Mouse (Mus musculus) midbrain, embryonic 12.5 days (tissue): ENCODE measurements around the gene Ptpro. TPM values are rescaled to one million over a fixed set of nuclear protein-coding genes. Genes with fewer than 3 reads are reported as not detected.

Experiments
- ATAC-seq: fragments of 200-750 bp; cut with Nextera tagmentation; 2 replicates; pipeline ENCODE4 v1.8.0; 2017; ENCODE audit warnings: low read depth, moderate TSS enrichment, moderate library complexity; ENCODE audit not compliant: low FRiP score
- H3K27ac ChIP-seq: fragments of 300-500 bp; sonication (generic); replicated peaks from 2 replicates; pipeline ENCODE4 v1.5.1; 2016; ENCODE audit warnings: mild to moderate bottlenecking
- H3K27me3 ChIP-seq: fragments of 300-500 bp; sonication (generic); 2 replicates; pipeline ENCODE4 v1.6.1; 2016; ENCODE audit warnings: mild to moderate bottlenecking
- H3K36me3 ChIP-seq: fragments of 300-500 bp; sonication (generic); 2 replicates; pipeline ENCODE4 v1.6.1; 2016
- H3K4me1 ChIP-seq: fragments of 300-500 bp; sonication (generic); 2 replicates; pipeline ENCODE4 v1.6.1; 2016
- H3K4me2 ChIP-seq: fragments of 300-500 bp; sonication (generic); replicated peaks from 2 replicates; pipeline ENCODE4 v1.6.1; 2016; ENCODE audit warnings: mild to moderate bottlenecking, moderate library complexity
- H3K4me3 ChIP-seq: fragments of 300-500 bp; sonication (generic); 2 replicates; pipeline ENCODE4 v1.5.1; 2016; ENCODE audit warnings: mild to moderate bottlenecking
- H3K9ac ChIP-seq: fragments of 300-500 bp; sonication (generic); replicated peaks from 2 replicates; pipeline ENCODE4 v1.6.1; 2016; ENCODE audit warnings: mild to moderate bottlenecking, moderate library complexity
- H3K9me3 ChIP-seq: fragments of 300-500 bp; sonication (generic); 2 replicates; pipeline ENCODE4 v1.6.1; 2016; ENCODE audit warnings: mild to moderate bottlenecking
- WGBS: fragments of 180-500 bp; shearing (Covaris S2); methylation state at CpG from one replicate; pipeline ENCODE4 v1.1.7; 2016; 5-methylcytosine and 5-hydroxymethylcytosine counted together
- polyA plus RNA-seq: library from polyadenylated mRNA; unstranded; fragments of >200 nt; fragmentation: Nextera tagmentation; extraction: Ambion mirVana; gene quantifications from 2 replicates; pipeline ENCODE4 v1.2.1, GENCODE M21; 2016

Ptpro gene
- polyA plus RNA-seq, 1 experiment from 2014 or later = 30.7 TPM

DNA sequence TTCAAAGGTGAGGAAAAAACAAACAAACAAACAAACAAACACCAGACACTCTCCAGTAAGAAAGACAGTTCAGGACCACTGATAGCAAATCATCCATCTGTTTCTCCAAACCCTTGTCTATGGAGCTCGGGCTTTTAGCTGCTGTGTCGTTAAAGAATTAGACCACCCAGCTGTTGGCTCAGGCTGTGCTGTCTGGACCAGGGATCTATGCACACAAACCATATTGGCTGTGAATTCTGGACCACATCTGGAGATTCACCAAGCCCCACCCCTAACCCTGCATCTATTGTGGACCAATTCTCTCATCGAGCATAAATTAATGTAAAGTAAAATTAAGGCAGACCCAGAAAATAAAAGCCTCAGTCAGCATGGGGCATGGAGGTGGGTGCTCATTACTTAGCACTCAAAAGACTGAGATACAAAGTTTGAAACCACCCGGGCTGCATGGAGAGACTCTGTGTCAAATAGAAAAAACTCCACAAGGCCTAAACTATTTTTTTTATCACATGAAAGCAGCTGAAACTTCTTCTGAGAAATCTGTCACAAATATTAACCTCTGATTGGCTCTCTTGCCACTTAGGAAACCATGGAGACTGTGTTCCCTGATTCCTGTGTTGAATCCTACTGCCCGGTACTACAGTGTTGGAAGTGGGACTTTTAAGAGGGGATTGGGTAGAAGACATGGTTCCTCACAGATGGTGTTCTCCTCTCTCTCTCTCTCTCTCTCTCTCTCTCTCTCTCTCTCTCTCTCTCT, 91.7 kb downstream of the Ptpro start:
- H3K9me3 ChIP-seq = no peaks in the 10 kb centered on the region
- H3K4me2 ChIP-seq = no peak overlapping the region
- 0 out of 2 replicates have a peak, but pooled peaks cover 2% of the 10 kb centered on the region for H3K4me1 ChIP-seq
- no peaks in the 10 kb centered on the region for H3K36me3 ChIP-seq
- H3K9ac ChIP-seq = no peak overlapping the region
- no peak overlapping the region for H3K27ac ChIP-seq
- no peak overlapping the region for H3K4me3 ChIP-seq
- ATAC-seq = no peak
- H3K27me3 ChIP-seq = no peaks in the 10 kb centered on the region
- 65% methylated on average over 5 of the region's 5 CpGs for whole genome bisulfite sequencing

DNA sequence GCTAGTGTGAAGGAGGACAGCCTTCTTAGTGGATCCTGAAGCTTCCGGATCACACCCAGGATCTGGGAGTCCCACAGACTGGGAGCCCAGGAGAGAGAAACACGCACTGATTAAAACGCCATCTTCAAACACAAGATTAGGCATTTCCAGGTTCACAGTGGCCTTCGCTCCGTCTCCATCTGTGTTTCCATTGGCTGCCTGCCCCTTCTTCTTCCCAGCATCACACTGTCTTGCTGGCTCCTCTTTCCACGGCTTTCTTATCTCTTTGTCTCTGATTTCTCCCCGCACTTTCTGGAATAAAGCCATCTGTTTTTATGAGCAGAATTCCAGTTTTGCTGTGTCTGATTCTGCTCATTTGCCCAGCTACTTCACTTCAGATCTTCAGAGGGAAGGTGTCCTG, 108.0 kb downstream of the Ptpro start:
- no peak for ATAC-seq
- no peaks in the 10 kb centered on the region for H3K4me1 ChIP-seq
- no peaks in the 10 kb centered on the region for H3K36me3 ChIP-seq
- no peak overlapping the region for H3K4me2 ChIP-seq
- H3K27ac ChIP-seq = no peak overlapping the region
- no peak overlapping the region for H3K4me3 ChIP-seq
- no peaks in the 10 kb centered on the region for H3K27me3 ChIP-seq
- no peak overlapping the region for H3K9ac ChIP-seq
- WGBS = 89% methylated on average over 7 of the region's 7 CpGs
- no peaks in the 10 kb centered on the region for H3K9me3 ChIP-seq

GRCm38 (mm10) chr6:137362216-137362615, 110.1 kb downstream of the Ptpro start:
- whole genome bisulfite sequencing = 64% methylated on average over 8 of the region's 8 CpGs
- no peaks in the 10 kb centered on the region for H3K9me3 ChIP-seq
- no peak overlapping the region for H3K9ac ChIP-seq
- H3K27me3 ChIP-seq = no peaks in the 10 kb centered on the region
- H3K4me2 ChIP-seq = no peak overlapping the region
- no peak overlapping the region for H3K27ac ChIP-seq
- no peak overlapping the region for H3K4me3 ChIP-seq
- H3K4me1 ChIP-seq = no peaks in the 10 kb centered on the region
- 0 out of 2 replicates have a peak, but pooled peaks have one; percentile 38 for ATAC-seq
- no peaks in the 10 kb centered on the region for H3K36me3 ChIP-seq

DNA sequence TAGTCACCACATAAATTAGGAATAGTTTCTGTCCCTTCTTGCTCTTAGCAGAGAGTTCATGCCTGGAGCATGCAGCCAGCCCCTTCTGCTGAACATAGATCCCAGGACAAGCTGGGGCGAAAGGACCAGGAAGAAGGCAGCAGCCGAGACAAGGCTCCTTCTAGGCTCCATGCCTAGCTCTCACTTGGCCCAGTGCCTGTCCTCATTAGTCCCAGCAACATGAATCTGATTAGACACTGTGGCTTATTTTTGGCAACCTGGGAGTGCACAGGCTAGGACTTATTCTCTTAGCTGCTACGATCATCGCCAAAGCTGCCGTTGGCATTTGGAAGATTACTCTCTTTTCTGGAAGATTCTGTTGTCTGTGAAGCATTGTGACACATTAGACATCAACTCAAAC, 112.6 kb downstream of the Ptpro start:
- Histone ChIP-seq H3K9ac (no peak overlapping the region), H3K4me1 (no peaks in the 10 kb centered on the region), H3K36me3 (no peaks in the 10 kb centered on the region), H3K4me2 (no peak overlapping the region), H3K27ac (no peak overlapping the region), H3K4me3 (no peak overlapping the region), H3K27me3 (no peaks in the 10 kb centered on the region), H3K9me3 (no peaks in the 10 kb centered on the region)
- 83% methylated on average over 5 of the region's 5 CpGs for WGBS
- ATAC-seq = no peak

DNA sequence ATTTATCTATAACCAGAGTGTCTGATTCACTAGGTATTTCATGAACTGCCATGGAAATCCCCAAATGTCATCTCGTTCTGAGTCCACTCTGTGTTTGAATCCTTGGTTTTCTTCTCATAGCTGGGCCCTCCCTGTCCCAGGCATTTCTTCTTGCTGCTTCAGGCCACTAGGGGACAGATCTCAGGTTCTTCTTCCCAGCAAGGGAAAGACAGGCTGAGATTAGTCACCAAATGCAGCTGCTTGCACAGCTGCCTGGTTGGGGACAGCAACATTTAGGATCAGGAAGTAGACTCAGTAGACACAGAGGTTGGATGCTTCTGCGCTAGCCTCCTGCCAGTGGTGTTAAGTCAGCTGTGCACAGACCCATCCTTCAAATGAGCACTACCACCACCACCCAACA, 113.5 kb downstream of the Ptpro start:
- Histone ChIP-seq H3K9me3 (no peaks in the 10 kb centered on the region), H3K9ac (no peak overlapping the region), H3K4me2 (no peak overlapping the region), H3K27me3 (no peaks in the 10 kb centered on the region), H3K4me3 (no peak overlapping the region), H3K4me1 (no peaks in the 10 kb centered on the region), H3K27ac (no peak overlapping the region), H3K36me3 (no peaks in the 10 kb centered on the region)
- 84% methylated on average over 2 of the region's 2 CpGs for WGBS
- no peak for ATAC-seq

DNA sequence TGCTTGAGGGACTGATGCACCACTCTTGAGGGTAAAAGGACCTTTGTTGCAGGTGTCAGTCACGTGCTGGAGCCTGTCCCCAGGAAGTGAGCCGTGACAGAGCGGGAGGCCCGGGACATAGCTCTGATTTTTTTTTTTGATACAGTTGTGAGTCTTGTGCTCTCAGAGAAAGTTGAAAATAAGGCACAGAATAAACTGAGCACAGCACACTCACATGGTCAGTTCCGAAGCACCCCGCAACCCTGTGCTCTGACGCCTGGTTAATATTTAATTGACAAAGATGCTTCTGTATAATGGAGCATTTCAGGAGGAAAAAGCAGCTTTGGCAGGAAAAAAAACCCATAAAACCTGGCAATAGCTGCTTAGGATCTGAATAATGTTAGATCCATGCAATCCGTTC, 118.6 kb downstream of the Ptpro start:
- Histone ChIP-seq H3K36me3 (no peaks in the 10 kb centered on the region), H3K4me1 (no peaks in the 10 kb centered on the region), H3K4me3 (no peak overlapping the region), H3K27ac (no peak overlapping the region), H3K4me2 (no peak overlapping the region), H3K9me3 (no peaks in the 10 kb centered on the region), H3K27me3 (no peaks in the 10 kb centered on the region), H3K9ac (no peak overlapping the region)
- ATAC-seq = no peak
- WGBS = 76% methylated on average over 8 of the region's 8 CpGs

- Histone ChIP-seq H3K9me3 (no peaks in the 10 kb centered on the region), H3K27ac (no peak overlapping the region), H3K4me3 (no peak overlapping the region), H3K9ac (no peak overlapping the region), H3K4me2 (no peak overlapping the region), H3K27me3 (no peaks in the 10 kb centered on the region), H3K4me1 (no peaks in the 10 kb centered on the region), H3K36me3 (no peaks in the 10 kb centered on the region)
- 0 out of 2 replicates have a peak, but pooled peaks have one; percentile 23 for ATAC-seq
- WGBS = 63% methylated on average over 6 of the region's 6 CpGs
These were observed 119.3 kb downstream of the Ptpro start for GRCm38 (mm10) chr6:137371455-137371854.

DNA sequence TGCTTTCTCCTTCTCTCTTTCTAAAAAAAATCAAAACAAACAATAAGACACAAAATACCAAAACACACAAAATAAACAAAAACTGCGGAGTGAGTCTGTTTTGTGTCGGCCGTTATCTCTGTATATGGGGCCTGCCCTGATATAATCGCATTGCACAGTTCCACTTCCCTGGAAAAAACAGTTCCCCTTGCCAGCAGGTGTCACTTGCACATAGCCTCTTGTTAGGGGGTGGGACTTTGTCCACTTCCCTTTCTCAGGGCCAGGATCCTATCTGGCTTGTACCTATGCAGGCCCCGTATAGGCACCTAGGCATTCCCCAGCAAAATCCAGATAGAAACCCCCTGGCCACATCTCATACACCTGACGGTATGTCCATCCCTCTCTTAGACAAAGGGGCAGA, 121.8 kb downstream of the Ptpro start:
- no peak overlapping the region for H3K9ac ChIP-seq

DNA sequence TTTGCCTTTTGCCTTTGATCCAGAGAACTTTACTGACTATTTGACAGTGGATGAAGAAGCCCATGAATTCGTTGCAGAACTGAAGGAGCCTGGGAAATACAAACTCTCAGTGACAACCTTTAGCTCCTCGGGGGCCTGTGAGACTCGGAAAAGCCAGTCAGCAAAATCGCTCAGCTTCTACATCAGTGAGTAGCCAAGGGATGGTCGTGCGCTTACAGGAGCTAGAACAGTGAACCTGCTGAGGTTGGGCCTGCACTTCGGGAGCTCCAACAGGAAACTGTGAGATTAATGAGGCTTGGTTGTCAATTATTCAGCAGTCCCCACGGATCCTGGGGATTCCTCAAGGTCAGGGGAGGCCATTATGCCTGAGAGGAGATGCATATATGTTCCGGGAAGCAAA, 130.4 kb downstream of the Ptpro start:
- Histone ChIP-seq H3K4me3 (no peak overlapping the region), H3K9me3 (no peaks in the 10 kb centered on the region), H3K9ac (no peak overlapping the region), H3K4me2 (no peak overlapping the region), H3K4me1 (no peaks in the 10 kb centered on the region), H3K27me3 (no peaks in the 10 kb centered on the region), H3K36me3 (peaks cover 17% of the 10 kb centered on the region; the same call in 1 of the 2 replicates), H3K27ac (no peak overlapping the region)
- ATAC-seq = peak; percentile 72; the same call in 1 of the 2 replicates
- WGBS = 54% methylated on average over 9 of the region's 9 CpGs

More for the DNA sequence above, 121.8 kb downstream of the Ptpro start:
- H3K4me2 ChIP-seq = no peak overlapping the region
- ATAC-seq = no peak
- no peaks in the 10 kb centered on the region for H3K27me3 ChIP-seq
- no peaks in the 10 kb centered on the region for H3K4me1 ChIP-seq
- 91% methylated on average over 6 of the region's 6 CpGs for WGBS
- no peaks in the 10 kb centered on the region for H3K36me3 ChIP-seq
- H3K9me3 ChIP-seq = no peaks in the 10 kb centered on the region
- no peak overlapping the region for H3K4me3 ChIP-seq
- no peak overlapping the region for H3K27ac ChIP-seq

DNA sequence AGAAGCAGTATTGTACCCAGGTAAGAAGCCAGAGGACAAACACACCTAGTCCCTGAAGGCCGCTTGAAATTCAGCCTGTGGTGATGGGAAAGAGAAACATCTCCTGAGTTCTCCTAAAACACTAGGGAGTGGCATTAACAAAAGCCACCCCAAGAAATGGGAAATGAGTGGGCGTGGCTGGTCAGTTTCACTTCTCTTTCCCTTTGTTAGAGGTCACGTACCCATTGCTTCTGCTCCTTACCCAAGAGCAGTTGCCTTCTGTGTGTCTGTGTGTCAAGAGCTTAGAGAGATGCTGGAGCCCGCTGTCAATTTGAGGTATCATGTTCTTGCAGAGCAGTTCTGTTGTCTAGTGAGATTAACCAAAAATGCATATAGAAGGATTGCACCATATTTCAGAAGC, 134.2 kb downstream of the Ptpro start:
- H3K4me3 ChIP-seq = no peak overlapping the region
- no peak overlapping the region for H3K27ac ChIP-seq
- WGBS = 92% methylated on average over 4 of the region's 4 CpGs
- no peak overlapping the region for H3K9ac ChIP-seq
- no peak for ATAC-seq
- H3K4me1 ChIP-seq = no peaks in the 10 kb centered on the region
- no peaks in the 10 kb centered on the region for H3K27me3 ChIP-seq
- no peak overlapping the region for H3K4me2 ChIP-seq
- H3K9me3 ChIP-seq = no peaks in the 10 kb centered on the region
- H3K36me3 ChIP-seq = peaks cover 20% of the 10 kb centered on the region; the same call in 1 of the 2 replicates

- no peak overlapping the region for H3K4me3 ChIP-seq
These were observed 134.8 kb downstream of the Ptpro start for GRCm38 (mm10) chr6:137386935-137387334.

DNA sequence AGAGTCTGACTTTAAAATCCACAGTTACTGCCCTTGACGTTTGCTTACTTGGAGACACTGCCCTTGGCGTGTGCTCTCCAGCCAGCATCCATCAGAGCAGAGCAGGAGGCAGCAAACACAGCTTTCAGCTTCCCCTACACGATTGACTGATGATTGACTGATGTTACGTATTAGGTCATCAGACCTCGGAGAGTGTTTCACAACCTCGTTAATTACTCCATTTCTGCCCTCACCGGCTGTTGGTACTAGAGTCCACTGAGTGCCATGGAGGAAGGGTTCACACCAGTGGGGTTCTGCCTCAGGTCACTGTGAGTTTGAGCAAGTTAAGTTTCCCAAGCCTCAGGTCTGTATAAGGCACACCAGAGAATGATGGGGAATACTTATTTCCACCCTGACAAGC, 143.0 kb downstream of the Ptpro start:
- no peaks in the 10 kb centered on the region for H3K4me1 ChIP-seq
- no peaks in the 10 kb centered on the region for H3K9me3 ChIP-seq
- H3K27me3 ChIP-seq = no peaks in the 10 kb centered on the region
- H3K9ac ChIP-seq = no peak overlapping the region
- 91% methylated on average over 7 of the region's 7 CpGs for WGBS
- no peak overlapping the region for H3K27ac ChIP-seq
- no peak for ATAC-seq
- no peak overlapping the region for H3K4me2 ChIP-seq
- peaks cover 21% of the 10 kb centered on the region for H3K36me3 ChIP-seq
- no peak overlapping the region for H3K4me3 ChIP-seq

More at GRCm38 (mm10) chr6:137386935-137387334, 134.8 kb downstream of the Ptpro start:
- Histone ChIP-seq H3K36me3 (peaks cover 20% of the 10 kb centered on the region; the same call in 1 of the 2 replicates), H3K9me3 (no peaks in the 10 kb centered on the region), H3K4me1 (no peaks in the 10 kb centered on the region), H3K27me3 (no peaks in the 10 kb centered on the region), H3K27ac (no peak overlapping the region), H3K4me2 (no peak overlapping the region), H3K9ac (no peak overlapping the region)
- ATAC-seq = no peak
- 57% methylated on average over 3 of the region's 4 CpGs for WGBS
